Mouse (Mus musculus) left cerebral cortex, postnatal 25 days (tissue): ENCODE measurements around the gene Actl7a. TPM values are rescaled to one million over a fixed set of nuclear protein-coding genes. Genes with fewer than 3 reads are reported as not detected.

ENCODE experiments used
- DNase-seq, 2 experiments: peaks; one replicate each; pipeline ENCODE4 v3.0.0; 2022; ENCODE audit warnings: low spot score in 2 of 2, mixed read lengths in 1 of 2
- intact Hi-C: fragments of 180-260 bp; cut with DNase I; formaldehyde crosslinking; loops from one replicate; pipeline ENCODE4 v1.15.1; 2025
- total RNA-seq, 2 experiments: library from RNA; stranded (reverse); gene quantifications; 2 replicates each; pipeline ENCODE4 v1.2.3; 2021

The Actl7a gene
- total RNA-seq, 2 experiments from 2014 or later: not detected

GRCm38 (mm10) chr4:56756021-56756420 is 12.8 kb downstream of the Actl7a start:
- no peak for DNase-seq
- intact Hi-C loops: loop anchor here (5.0 kb wide), 1 partner anchor 49 kb away; no protein-coding TSS in a partner anchor

GRCm38 (mm10) chr4:56756966-56757600 is 13.9 kb downstream of the Actl7a start:
- intact Hi-C loops: loop anchor here (5.0 kb wide), 1 partner anchor 50 kb away; no protein-coding TSS in a partner anchor

GRCm38 (mm10) chr4:56757693-56758092 is 14.5 kb downstream of the Actl7a start:
- no peak for DNase-seq
- intact Hi-C loops: loop anchor here (5.0 kb wide), 1 partner anchor 50 kb away; no protein-coding TSS in a partner anchor

More at GRCm38 (mm10) chr4:56756966-56757600, 13.9 kb downstream of the Actl7a start:
- DNase-seq: no peak

- intact Hi-C loops: no loop called here
- peak in 1 of 2 experiments; percentile 44 for DNase-seq
Measured at GRCm38 (mm10) chr4:56767861-56768284, 24.7 kb downstream of the Actl7a start.

GRCm38 (mm10) chr4:56768913-56769312 is 25.7 kb downstream of the Actl7a start:
- DNase-seq: no peak
- intact Hi-C loops: no loop called here

GRCm38 (mm10) chr4:56771065-56771464 is 27.9 kb downstream of the Actl7a start:
- DNase-seq: no peak
- intact Hi-C loops: no loop called here

- intact Hi-C loops: no loop called here
- peak in 1 of 2 experiments; percentile 47 for DNase-seq
Measured at GRCm38 (mm10) chr4:56791373-56791772, 48.2 kb downstream of the Actl7a start.

Other genes with a start within 250 kb of the Actl7a start
- not detected for gene Gm26657, start 3.3 kb upstream of the Actl7a start, total RNA-seq
- under 1 TPM in 1 of 2 experiments, not detected in 1; 0.32 TPM for gene Actl7b, start 2.0 kb upstream of the Actl7a start, total RNA-seq
- gene Elp1, start 58.9 kb downstream of the Actl7a start, total RNA-seq: 10 to 100 TPM; 63.5 to 65.1 TPM
- gene Fam206a, start 58.9 kb downstream of the Actl7a start, total RNA-seq: 10 to 100 TPM; 19.2 to 20.3 TPM
- 10 to 100 TPM; 15.2 TPM for gene Ctnnal1, start 121.8 kb downstream of the Actl7a start, total RNA-seq
- 10 to 100 TPM; 32.7 to 37.5 TPM for gene Tmem245, start 204.0 kb downstream of the Actl7a start, total RNA-seq
- 100 to 1,000 TPM; 191 to 198 TPM for gene Frrs1l, start 247.0 kb downstream of the Actl7a start, total RNA-seq